Comparison of ENCODE assay signal across 21 mouse cellular contexts in genomic region chr19:42197066-42197465, GRCm38 (mm10). TPM values are rescaled to one million over a fixed set of nuclear protein-coding genes. Genes with fewer than 3 reads are reported as not detected.
A peak's percentile ranks its signal among the peaks of the same experiment; 100 is the strongest.
DNase-seq lines count a peak whose midpoint lies in the region; ATAC-seq and TF ChIP-seq lines count a peak whose summit lies in the region.
"Had no signal": no experiment of that assay in that cellular context is flagged by ENCODE, and none has a peak within 500 bp of the region (broad histone marks: within the 10 kb centered on the region; RNA-seq: fewer than 3 reads in every experiment).

No protein-coding gene starts in this region.

- H3K36me3 ChIP-seq in kidney, adult 2 months (ENCODE audit: control insufficient read depth, insufficient read depth, low read length) = no peaks in the 10 kb centered on the region
- no peaks in the 10 kb centered on the region for H3K36me3 ChIP-seq in lung, embryonic 15.5 days
- peaks cover 5 to 21% of the 10 kb centered on the region in 2 experiments for H3K36me3 ChIP-seq in CH12.LX (replicated peaks in 1 of 2; ENCODE audit: control insufficient read depth in 1 of 2, insufficient read depth in 1 of 2, low read length in 1 of 2)
- H3K36me3 ChIP-seq in MEL (ENCODE audit: control insufficient read depth in 1 of 2, insufficient read depth in 2 of 2, low read length in 2 of 2) = peaks cover 0 to 2% of the 10 kb centered on the region in 2 experiments; a peak in 1 of 4 replicates

- no peak overlapping the region for H3K4me2 ChIP-seq in lung, embryonic 15.5 days
- H3K4me2 ChIP-seq in CH12.LX (ENCODE audit: insufficient read depth, low read depth, poor library complexity, severe bottlenecking) = no peak overlapping the region
- H3K4me2 ChIP-seq: heart, embryonic 13.5 days had no signal

- DNase-seq in kidney, adult 2 months = no peak
- no peak for DNase-seq in kidney, adult 9 months
- DNase-seq in lung, postnatal 25 days (ENCODE audit: low spot score) = no peak
- DNase-seq in CH12.LX (ENCODE audit: extremely low read depth) (no peak), MEL (ENCODE audit: low read depth, low spot score) (no peak)
- DNase-seq: gastrocnemius, postnatal 10 days; heart, adult 11 months; heart, postnatal 36 days; kidney, adult 8-10 months; right cerebral cortex, postnatal 25 days; thymus, adult 18-20 months; thymus, postnatal 4 days had no signal

- dilution Hi-C loops in CH12.LX (cut with MboI; ENCODE audit: extremely low pct_ligation_motif_present, extremely low pct_unique_long_range_greater_than_20kb, low sequenced_read_pairs) = no loop called here

- H3K9me3 ChIP-seq in lung, embryonic 15.5 days = no peaks in the 10 kb centered on the region
- H3K9me3 ChIP-seq in CH12.LX (replicated peaks; ENCODE audit: low read length) (peaks cover 4% of the 10 kb centered on the region), MEL (replicated peaks; ENCODE audit: insufficient read depth, low read length) (no peaks in the 10 kb centered on the region)
- H3K9me3 ChIP-seq: forebrain, embryonic 10.5 days; heart, embryonic 13.5 days; midbrain, embryonic 10.5 days had no signal

- in situ Hi-C loops in CH12.LX (cut with MboI; ENCODE audit: low pct_ligation_motif_present, low pct_unique_long_range_greater_than_20kb, low sequenced_read_pairs) = no loop called here

- TF ChIP-seq RAD21 in CH12.LX (IDR thresholded peaks at IDR 0.05; ENCODE audit: low read depth, low read length) (no peak), MEL (IDR thresholded peaks at IDR 0.05; ENCODE audit: low read depth, low read length) (no peak; the same call in 1 of the 2 replicates)

- H3K4me3 ChIP-seq in kidney, adult 2 months (ENCODE audit: insufficient read depth, low read depth, low read length) = no peak overlapping the region
- no peak overlapping the region for H3K4me3 ChIP-seq in lung, embryonic 15.5 days
- H3K4me3 ChIP-seq in CH12.LX (replicated peaks in 1 of 3; ENCODE audit: low read depth in 2 of 3, low read length in 2 of 3, poor library complexity in 1 of 3) (no peak overlapping the region), MEL (ENCODE audit: control insufficient read depth in 1 of 2, insufficient read depth in 1 of 2, low read depth in 2 of 2, low read length in 2 of 2) (no peak overlapping the region)
- H3K4me3 ChIP-seq: forebrain, embryonic 10.5 days; heart, embryonic 13.5 days; midbrain, embryonic 10.5 days; myocyte had no signal

- H3K27me3 ChIP-seq in kidney, adult 2 months (replicated peaks; ENCODE audit: control insufficient read depth, insufficient read depth, low read length) = 0 out of 2 replicates have a peak, but pooled peaks cover 2% of the 10 kb centered on the region
- H3K27me3 ChIP-seq in lung, embryonic 15.5 days = peaks cover 41% of the 10 kb centered on the region
- H3K27me3 ChIP-seq in CH12.LX (replicated peaks) (peaks cover 15% of the 10 kb centered on the region), MEL (ENCODE audit: control insufficient read depth in 1 of 2, insufficient read depth in 2 of 2, low read length in 2 of 2) (no peaks in the 10 kb centered on the region)

- H3K27ac ChIP-seq in kidney, adult 2 months (ENCODE audit: insufficient read depth, low read depth, low read length) = no peak overlapping the region
- peak overlapping the region; percentile 85 for H3K27ac ChIP-seq in lung, embryonic 15.5 days
- H3K27ac ChIP-seq in CH12.LX (ENCODE audit: insufficient read depth, low read depth) (no peak overlapping the region), MEL (ENCODE audit: control insufficient read depth, low read depth, low read length) (no peak overlapping the region)
- H3K27ac ChIP-seq: forebrain, embryonic 10.5 days; heart, embryonic 13.5 days; midbrain, embryonic 10.5 days had no signal

- TF ChIP-seq POLR2A in kidney, adult 2 months (IDR thresholded peaks at IDR 0.05; ENCODE audit: low read depth, low read length) = no peak
- no peak for TF ChIP-seq POLR2A in CH12.LX (IDR thresholded peaks at IDR 0.05; ENCODE audit: low read depth, low read length)
- TF ChIP-seq POLR2A in MEL (IDR thresholded peaks at IDR 0.05; ENCODE audit: control insufficient read depth in 1 of 2, insufficient read depth in 1 of 2, low read depth in 1 of 2, low read length in 2 of 2, poor library complexity in 1 of 2) = no peak

- no peaks in the 10 kb centered on the region for H3K4me1 ChIP-seq in kidney, adult 2 months (ENCODE audit: control insufficient read depth, insufficient read depth, low read length)
- peaks cover 39% of the 10 kb centered on the region for H3K4me1 ChIP-seq in lung, embryonic 15.5 days
- H3K4me1 ChIP-seq in CH12.LX (ENCODE audit: control insufficient read depth in 1 of 2, insufficient read depth in 2 of 2) (no peaks in the 10 kb centered on the region), MEL (ENCODE audit: control insufficient read depth in 1 of 2, insufficient read depth in 2 of 2, low read length in 2 of 2) (no peaks in the 10 kb centered on the region)

- ATAC-seq in lung, embryonic 15.5 days (ENCODE audit: borderline replicate concordance, extremely low read depth, low FRiP score, low TSS enrichment) = no peak
- no peak for ATAC-seq in monocyte, adult 5-6 weeks (replicated peaks; ENCODE audit: insufficient number of reproducible peaks, low FRiP score, low TSS enrichment, poor library complexity, severe bottlenecking)
- ATAC-seq: activated CD4-positive, CD25-positive, alpha-beta regulatory T cell, adult 4 months had no signal

- WGBS in kidney, adult 2 months = 65% methylated on average over 4 of the region's 4 CpGs
- WGBS in lung, embryonic 15.5 days = 35% methylated on average over 4 of the region's 4 CpGs

- no peak overlapping the region for H3K9ac ChIP-seq in lung, embryonic 15.5 days
- H3K9ac ChIP-seq in CH12.LX (ENCODE audit: insufficient read depth, low read depth) (no peak overlapping the region), MEL (ENCODE audit: control insufficient read depth, low read depth, low read length, poor library complexity, severe bottlenecking) (no peak overlapping the region)
- H3K9ac ChIP-seq: heart, embryonic 13.5 days had no signal

- TF ChIP-seq CTCF in kidney, adult 2 months (conservative IDR thresholded peaks at IDR 0.05; ENCODE audit: insufficient read depth, insufficient read length, low read depth, low read length) = 0 out of 2 replicates have a peak, but pooled peaks have one; percentile 5
- TF ChIP-seq CTCF in CH12.LX (conservative IDR thresholded peaks at IDR 0.05 in 1 of 2, IDR thresholded peaks at IDR 0.05 in 1 of 2; ENCODE audit: low read depth in 2 of 2, low read length in 2 of 2) (peak in 1 of 2 experiments; percentile 24; a peak in 2 of 4 replicates), MEL (IDR thresholded peaks at IDR 0.05 in 2 of 3, conservative IDR thresholded peaks at IDR 0.05 in 1 of 3; ENCODE audit: control insufficient read depth in 1 of 3, insufficient read depth in 1 of 3, low read depth in 2 of 3, low read length in 3 of 3, poor library complexity in 1 of 3, severe bottlenecking in 1 of 3) (peak in 2 of 3 experiments; percentile 10 to 36; a peak in 2 of 6 replicates)

- no peaks in the 10 kb centered on the region for H3K79me2 ChIP-seq in CH12.LX (replicated peaks; ENCODE audit: control insufficient read depth, extremely low read depth, insufficient read depth, poor library complexity, severe bottlenecking)
- H3K79me2 ChIP-seq in MEL (ENCODE audit: control insufficient read depth, insufficient read depth, low read length, poor library complexity) = no peaks in the 10 kb centered on the region

- no peak for TF ChIP-seq EP300 in CH12.LX (IDR thresholded peaks at IDR 0.05; ENCODE audit: low read length)
- no peak for TF ChIP-seq EP300 in MEL (IDR thresholded peaks at IDR 0.05; ENCODE audit: low read depth in 1 of 2, low read length in 2 of 2)

RNA-seq across cellular contexts. Expression of gene Sfrp5, which starts 5.0 kb away (rescaled TPM):
- 3.6 and 4.8 TPM in 2 replicates for polyA plus RNA-seq in kidney, adult 2 months (2012; rRNA removed)
- polyA plus RNA-seq in lung, embryonic 15.5 days (2015; fragmentation: Nextera tagmentation; extraction: Ambion mirVana) = 0.95 and 1.1 TPM in 2 replicates
- total RNA-seq in CH12.LX (2012; rRNA removed) = not detected in 2 replicates
- total RNA-seq in CH12.LX (2014; rRNA removed) = not detected in 2 replicates
- not detected in 2 replicates for polyA plus RNA-seq in CH12.LX (2012; ENCODE audit: insufficient read length, low read depth)
- not detected in 2 replicates for total RNA-seq in MEL (2012; rRNA removed)
- polyA plus RNA-seq in MEL (2012; ENCODE audit: insufficient read depth in 1 of 2, insufficient read length in 2 of 2, low read depth in 1 of 2, low replicate concordance in 2 of 2, missing spikeins in 1 of 2) = under 1 TPM in 1 of 2 experiments, not detected in 1; 0.50 TPM
- not detected in 3 replicates for total RNA-seq in monocyte, adult 5-6 weeks (2017)
- total RNA-seq: layer of hippocampus, postnatal 25 days had no signal
- polyA plus RNA-seq: activated CD4-positive, CD25-positive, alpha-beta regulatory T cell, adult 4 months had no signal

RNA-seq across cellular contexts. Expression of gene Zfyve27, which starts 33.3 kb away (rescaled TPM):
- polyA plus RNA-seq in kidney, adult 2 months (2012; rRNA removed) = 30.7 and 32.6 TPM in 2 replicates
- 23.3 and 28.2 TPM in 2 replicates for polyA plus RNA-seq in lung, embryonic 15.5 days (2015; fragmentation: Nextera tagmentation; extraction: Ambion mirVana)
- 14.6 and 16.2 TPM in 2 replicates for total RNA-seq in CH12.LX (2012; rRNA removed)
- total RNA-seq in CH12.LX (2014; rRNA removed) = 11.3 and 11.4 TPM in 2 replicates
- 18.3 and 19.2 TPM in 2 replicates for polyA plus RNA-seq in CH12.LX (2012; ENCODE audit: insufficient read length, low read depth)
- 22.0 and 27.0 TPM in 2 replicates for total RNA-seq in MEL (2012; rRNA removed)
- polyA plus RNA-seq in MEL (2012; ENCODE audit: insufficient read depth in 1 of 2, insufficient read length in 2 of 2, low read depth in 1 of 2, low replicate concordance in 2 of 2, missing spikeins in 1 of 2) = 10 to 100 TPM in 1 of 2 experiments, not detected in 1; 40.2 TPM
- 43.3 to 59.7 TPM (median 44.3 TPM) in 3 replicates for total RNA-seq in monocyte, adult 5-6 weeks (2017)

RNA-seq across cellular contexts. Expression of gene Marveld1, which starts 49.9 kb away (rescaled TPM):
- polyA plus RNA-seq in kidney, adult 2 months (2012; rRNA removed) = 44.6 and 53.2 TPM in 2 replicates
- polyA plus RNA-seq in lung, embryonic 15.5 days (2015; fragmentation: Nextera tagmentation; extraction: Ambion mirVana) = 17.1 and 21.0 TPM in 2 replicates
- not detected in 2 replicates for total RNA-seq in CH12.LX (2012; rRNA removed)
- total RNA-seq in CH12.LX (2014; rRNA removed) = not detected in 2 replicates
- polyA plus RNA-seq in CH12.LX (2012; ENCODE audit: insufficient read length, low read depth) = 0.07 TPM in 1 of 2 replicates, not detected in the other
- total RNA-seq in MEL (2012; rRNA removed) = 7.9 and 9.7 TPM in 2 replicates
- 10 to 100 TPM in 1 of 2 experiments, not detected in 1; 24.4 TPM for polyA plus RNA-seq in MEL (2012; ENCODE audit: insufficient read depth in 1 of 2, insufficient read length in 2 of 2, low read depth in 1 of 2, low replicate concordance in 2 of 2, missing spikeins in 1 of 2)
- 4.6 to 15.8 TPM (median 7.2 TPM) in 3 replicates for total RNA-seq in monocyte, adult 5-6 weeks (2017)

RNA-seq across cellular contexts. Expression of gene Golga7b, which starts 50.3 kb away (rescaled TPM):
- polyA plus RNA-seq in kidney, adult 2 months (2012; rRNA removed) = 0.14 and 0.20 TPM in 2 replicates
- polyA plus RNA-seq in lung, embryonic 15.5 days (2015; fragmentation: Nextera tagmentation; extraction: Ambion mirVana) = 0.09 and 0.10 TPM in 2 replicates
- total RNA-seq in CH12.LX (2012; rRNA removed) (0.08 TPM in 2 replicates), CH12.LX (2014; rRNA removed) (0.07 and 0.18 TPM in 2 replicates), MEL (2012; rRNA removed) (0.23 and 0.27 TPM in 2 replicates)
- polyA plus RNA-seq in CH12.LX (2012; ENCODE audit: insufficient read length, low read depth) (0.14 and 0.19 TPM in 2 replicates), MEL (2012; ENCODE audit: insufficient read depth in 1 of 2, insufficient read length in 2 of 2, low read depth in 1 of 2, low replicate concordance in 2 of 2, missing spikeins in 1 of 2) (1 to 10 TPM in 1 of 2 experiments, not detected in 1; 2.0 TPM)
- not detected in 3 replicates for total RNA-seq in monocyte, adult 5-6 weeks (2017)
- polyA plus RNA-seq: activated CD4-positive, CD25-positive, alpha-beta regulatory T cell, adult 4 months; spleen, adult 2 months had no signal
